Mouse (Mus musculus) embryo, embryonic 10 days (tissue): ENCODE results near the gene Axl.

ENCODE experiments used
- DNase-seq: peaks from one replicate; pipeline ENCODE4 v3.0.0-alpha.2; 2015; ENCODE audit warnings: low spot score

Axl gene

GRCm38 (mm10) chr7:25788220-25789128 is at the start of gene Axl:
Gene Axl (minus strand): TSS chr7:25788705.
- DNase-seq: peak; percentile 67

GRCm38 (mm10) chr7:25835188-25835891 is 46.8 kb upstream of the Axl start:
- no peak for DNase-seq

- no peak for DNase-seq
These were observed 43.3 kb upstream of the Axl start for GRCm38 (mm10) chr7:25831557-25832530.

- peak; percentile 58 for DNase-seq
These were observed 41.7 kb upstream of the Axl start for GRCm38 (mm10) chr7:25830251-25830650.

GRCm38 (mm10) chr7:25827199-25827598 is 38.7 kb upstream of the Axl start:
- no peak for DNase-seq

GRCm38 (mm10) chr7:25826029-25826428 is 37.5 kb upstream of the Axl start:
- DNase-seq: no peak

- DNase-seq: no peak
These were observed 36.5 kb upstream of the Axl start for GRCm38 (mm10) chr7:25825043-25825442.

GRCm38 (mm10) chr7:25816241-25816919 is 27.9 kb upstream of the Axl start, which contains the start of gene Cyp2s1:
Gene Cyp2s1 (minus strand): TSS chr7:25816913.
- peak; percentile 50 for DNase-seq

GRCm38 (mm10) chr7:25815571-25815970 is 27.1 kb upstream of the Axl start:
- no peak for DNase-seq

- DNase-seq: no peak
These were observed 26.2 kb upstream of the Axl start for GRCm38 (mm10) chr7:25814711-25815110.

- no peak for DNase-seq
These were observed 23.7 kb upstream of the Axl start for GRCm38 (mm10) chr7:25812195-25812594.

- no peak for DNase-seq
These were observed 23.2 kb upstream of the Axl start for GRCm38 (mm10) chr7:25811716-25812115.

- peak; percentile 69 for DNase-seq
These were observed 17.3 kb upstream of the Axl start for GRCm38 (mm10) chr7:25805631-25806343.

- DNase-seq: no peak
These were observed 16.3 kb upstream of the Axl start for GRCm38 (mm10) chr7:25804792-25805191.

- DNase-seq: no peak
These were observed 15.0 kb upstream of the Axl start for GRCm38 (mm10) chr7:25803460-25803859.

- peak; percentile 86 for DNase-seq
These were observed 14.0 kb upstream of the Axl start for GRCm38 (mm10) chr7:25802241-25803125.

- no peak for DNase-seq
These were observed 12.5 kb upstream of the Axl start for GRCm38 (mm10) chr7:25801031-25801430.

GRCm38 (mm10) chr7:25799369-25799768 is 10.9 kb upstream of the Axl start:
- DNase-seq: no peak

- no peak for DNase-seq
These were observed 10.0 kb upstream of the Axl start for GRCm38 (mm10) chr7:25798540-25798939.

GRCm38 (mm10) chr7:25794775-25795174 is 6.3 kb upstream of the Axl start:
- no peak for DNase-seq
